Mouse (Mus musculus): ENCODE results near the gene Trim10.
A peak's percentile ranks its signal among the peaks of the same experiment; 100 is the strongest.

The Trim10 gene

DNA sequence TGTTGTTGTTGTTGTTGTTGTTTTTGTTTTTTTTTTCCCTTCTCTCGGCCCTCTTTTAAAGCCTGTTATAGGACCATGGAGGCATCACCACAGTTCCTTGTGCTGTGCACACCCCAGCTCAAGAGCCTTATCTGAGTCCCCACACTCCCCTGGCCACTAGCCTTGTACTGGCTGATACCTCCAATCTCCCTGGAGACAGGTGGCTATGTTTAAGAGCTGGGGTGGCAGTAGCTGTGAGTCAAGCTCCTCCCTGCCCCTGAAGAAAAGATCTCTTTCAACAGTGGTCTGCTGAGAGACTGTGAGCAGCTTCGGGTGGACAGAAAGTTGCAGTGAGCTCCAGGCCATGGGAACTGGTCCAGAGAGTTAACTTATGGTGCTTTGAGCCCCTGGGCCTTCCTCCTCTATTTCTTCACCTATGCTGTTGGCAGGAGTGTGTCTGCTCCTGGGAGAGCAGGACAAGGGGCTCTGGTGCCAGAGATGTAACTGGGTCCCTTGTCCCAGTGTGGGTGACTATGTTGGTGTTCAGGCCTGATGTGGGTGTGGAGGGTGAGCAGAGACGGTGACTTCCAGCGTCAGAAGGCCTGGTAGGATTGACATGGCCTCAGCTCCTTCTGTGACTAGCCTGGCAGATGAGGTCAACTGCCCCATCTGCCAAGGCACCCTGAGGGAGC is at the start of gene Trim10:
Trim10 (plus strand) TSS at position 291 of the 671 bp plus-strand sequence.
- DNase-seq (ENCODE audit: low spot score in 2 of 2), result peak; percentile 71 to 85

DNA sequence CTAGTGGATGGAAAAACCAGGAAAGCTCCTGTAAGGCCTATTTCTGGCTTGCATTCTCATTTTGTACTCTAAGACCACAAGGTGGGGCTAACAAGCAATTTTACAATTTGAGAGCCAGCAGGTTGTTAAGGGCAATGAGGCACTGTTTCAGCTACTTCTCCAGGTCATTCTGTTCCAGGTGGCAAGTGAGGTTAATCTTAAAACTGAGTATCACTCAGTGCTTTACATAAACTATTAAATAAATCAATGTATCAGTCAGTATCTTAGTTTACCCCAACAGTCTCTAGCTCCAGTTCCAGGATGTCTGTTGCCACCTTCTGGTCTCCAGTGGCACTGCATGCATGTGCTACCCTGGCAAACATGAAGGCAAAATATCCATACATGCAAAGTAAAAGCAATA is 45.4 kb upstream of the Trim10 start:
- DNase-seq (ENCODE audit: low spot score in 2 of 2), result peak; percentile 45 to 54

DNA sequence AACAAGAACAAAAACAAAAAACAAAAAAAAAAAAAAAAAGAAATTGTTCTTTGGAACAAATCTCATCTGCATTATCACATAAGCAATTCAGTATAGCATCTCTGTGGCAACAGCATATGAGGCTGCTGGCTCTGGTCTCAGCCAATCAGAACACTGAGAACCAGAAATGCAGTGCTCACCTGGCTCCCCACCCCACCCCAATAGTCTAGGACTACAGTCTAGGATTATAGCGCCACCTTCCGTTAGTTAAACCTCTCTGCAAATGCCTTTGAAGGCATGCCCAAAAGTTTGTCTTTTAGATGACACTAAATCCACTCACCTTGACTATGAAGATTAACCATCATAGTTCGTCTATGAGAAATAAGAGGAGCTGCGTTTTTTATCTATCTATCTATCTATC is 43.8 kb upstream of the Trim10 start:
- DNase-seq (ENCODE audit: low spot score in 2 of 2), result peak; percentile 14 to 25

DNA sequence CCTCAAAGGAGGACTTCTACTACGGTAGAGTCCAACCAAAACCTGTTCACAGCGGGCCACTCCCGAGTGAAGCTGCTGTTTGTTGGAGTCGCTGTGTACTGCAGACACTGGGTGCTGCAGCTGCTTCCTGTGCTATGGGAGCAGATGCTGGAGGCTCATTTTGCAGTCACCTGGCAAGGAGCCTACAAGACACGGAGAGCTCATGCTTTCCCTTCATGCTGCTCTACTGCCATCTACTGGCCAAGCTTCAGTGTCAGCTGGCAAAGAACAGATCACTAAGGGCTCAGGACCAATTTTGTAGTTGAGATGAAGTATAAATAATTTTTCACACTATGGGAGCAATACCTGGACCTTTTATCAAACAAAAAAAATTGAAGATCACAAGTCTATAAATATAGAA is 43.4 kb upstream of the Trim10 start:
- peak; percentile 72 to 80 for DNase-seq (ENCODE audit: low spot score in 2 of 2)

DNA sequence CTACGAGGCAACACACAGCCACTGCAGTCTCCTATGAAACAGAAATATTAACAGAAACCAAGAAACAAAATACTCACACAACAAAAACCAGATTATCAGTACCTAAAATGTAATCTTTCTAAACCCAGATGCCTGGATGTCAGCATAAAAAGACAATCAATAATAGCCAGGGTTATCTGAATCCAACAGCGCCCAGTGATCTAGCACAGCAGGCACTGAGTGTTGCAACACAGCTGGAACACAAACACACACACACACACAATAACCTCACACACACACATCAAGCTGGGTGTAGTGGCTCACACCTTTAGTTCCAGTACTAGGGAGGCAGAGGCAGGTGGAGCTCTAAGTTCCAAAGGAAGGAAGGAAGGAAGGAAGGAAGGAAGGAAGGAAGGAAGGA is 40.9 kb upstream of the Trim10 start:
- DNase-seq (ENCODE audit: low spot score in 2 of 2), result no peak

GRCm38 (mm10) chr17:36830470-36830869 is 38.9 kb upstream of the Trim10 start:
- no peak for DNase-seq (ENCODE audit: low spot score in 2 of 2)

GRCm38 (mm10) chr17:36832694-36833093 is 36.7 kb upstream of the Trim10 start:
- no peak for DNase-seq (ENCODE audit: low spot score in 2 of 2)

DNA sequence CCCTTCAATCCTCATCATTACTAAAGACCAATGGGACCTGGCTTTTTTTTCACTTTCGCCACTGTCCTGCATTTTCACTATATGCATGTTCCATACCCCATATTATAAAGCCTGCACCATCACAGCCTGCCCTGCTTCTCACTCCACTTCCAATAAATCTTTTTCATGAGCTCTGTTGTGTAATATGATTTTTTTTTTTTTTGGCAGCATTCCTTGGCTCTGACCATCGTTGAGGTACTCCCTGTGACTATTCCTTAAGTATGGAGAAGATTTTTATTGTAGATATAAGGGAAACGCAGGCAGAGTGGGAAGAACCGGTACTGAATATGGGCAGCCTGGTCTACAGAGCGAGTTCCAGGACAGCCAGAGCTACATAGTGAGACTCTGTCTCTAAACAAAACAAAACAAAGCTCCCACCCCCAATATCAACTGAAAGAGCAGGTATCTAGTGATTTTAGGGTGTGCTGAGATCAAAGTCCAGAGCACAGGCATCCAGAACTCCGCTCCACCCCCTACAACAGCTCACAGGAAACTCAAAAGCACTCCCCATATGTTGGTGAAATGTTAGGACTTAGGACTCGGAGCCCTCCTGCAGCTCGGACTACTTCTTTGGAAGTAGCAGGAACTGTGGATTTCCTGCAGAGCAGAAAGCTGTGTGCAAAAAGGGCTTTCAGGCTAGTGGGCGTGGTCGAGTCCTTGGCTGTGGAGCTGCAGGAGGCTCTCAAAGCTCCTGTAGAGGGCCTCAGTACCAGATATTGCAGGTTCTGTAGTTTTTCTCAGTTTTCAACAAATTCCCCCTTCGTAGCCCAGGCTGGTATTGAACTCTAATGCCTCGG is 33.6 kb upstream of the Trim10 start:
- peak; percentile 56 to 59 for DNase-seq (ENCODE audit: low spot score in 2 of 2)

DNA sequence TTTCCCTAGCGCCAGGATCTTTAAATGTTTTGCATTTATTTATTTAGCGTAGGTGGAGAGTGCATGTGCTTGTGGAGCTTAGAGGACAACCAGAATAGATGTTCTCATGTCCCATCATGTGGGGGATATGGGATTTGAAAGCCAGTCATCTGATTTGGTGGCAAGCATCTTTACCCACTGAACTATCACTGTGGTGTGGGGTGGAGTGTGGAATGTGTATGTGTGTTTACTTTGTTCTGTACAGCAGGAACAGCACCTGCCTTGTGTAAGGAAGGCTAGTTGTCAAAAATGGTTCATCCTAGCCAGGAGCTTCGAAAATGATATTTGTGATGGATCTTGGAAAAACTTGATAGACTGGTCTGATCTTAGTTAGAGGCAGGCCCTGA is 33.0 kb upstream of the Trim10 start:
- DNase-seq (ENCODE audit: low spot score in 2 of 2), result no peak

DNA sequence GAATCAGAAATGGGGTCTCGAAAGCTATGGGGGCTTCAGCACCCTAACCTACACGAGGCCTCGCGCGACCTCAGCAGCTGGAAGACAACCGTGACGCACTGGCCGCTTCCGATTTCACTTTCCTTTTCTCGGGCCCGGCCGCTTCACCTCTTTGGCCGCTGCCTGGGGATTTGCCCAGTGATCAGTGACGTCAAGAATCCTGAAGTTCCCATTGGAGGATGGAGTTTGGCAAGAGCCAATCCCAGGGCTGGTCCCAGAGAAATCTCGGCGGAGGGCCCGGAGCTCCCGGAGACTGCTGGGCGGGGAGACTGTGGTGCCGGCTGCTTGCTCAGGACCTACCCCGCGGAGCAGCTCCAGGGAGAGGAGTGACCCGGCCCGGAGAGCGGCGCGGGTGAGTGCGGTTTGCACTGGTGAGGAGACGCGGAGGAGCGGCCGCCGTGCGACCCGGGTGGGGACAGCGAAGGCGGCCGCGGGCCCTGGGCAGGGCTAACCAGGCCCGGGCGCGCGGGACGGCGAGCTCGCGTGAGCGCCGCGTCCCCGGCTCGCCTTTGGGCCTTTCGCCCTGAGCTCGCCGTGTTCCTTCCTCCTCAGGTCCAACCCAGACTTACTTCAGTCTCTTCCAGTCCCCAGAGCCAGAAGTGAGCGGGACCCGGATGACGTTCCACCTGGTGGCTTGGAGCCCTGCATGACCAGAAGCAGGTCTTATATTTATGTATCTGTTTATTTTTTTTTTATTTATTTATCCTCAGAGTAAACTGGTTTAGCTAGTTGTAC is 32.3 kb upstream of the Trim10 start, which contains the start of gene Trim26:
Trim26 (plus strand) TSS at position 261 of the 774 bp plus-strand sequence.
- DNase-seq (ENCODE audit: low spot score in 2 of 2), result peak; percentile 98

DNA sequence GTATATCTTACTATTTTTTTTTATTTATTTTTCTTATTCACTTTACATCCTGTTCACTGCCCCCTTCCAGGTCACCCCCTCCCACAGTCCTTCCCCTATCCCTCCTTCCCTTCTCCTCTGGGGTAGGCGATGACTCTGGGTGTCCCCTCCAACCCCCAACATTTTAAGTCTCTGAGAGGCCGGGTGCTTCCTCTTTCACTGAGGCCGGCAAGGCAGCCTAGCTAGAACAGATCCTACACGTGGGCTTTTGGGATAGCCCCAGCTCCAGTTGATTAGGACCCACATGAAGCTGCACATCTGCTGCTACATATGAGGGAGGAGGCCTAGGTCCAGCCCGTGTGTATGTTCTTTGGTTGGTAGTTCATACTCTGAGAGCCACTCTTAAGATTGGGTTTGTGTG is 30.4 kb upstream of the Trim10 start:
- no peak for DNase-seq (ENCODE audit: low spot score in 2 of 2)

- DNase-seq (ENCODE audit: low spot score in 2 of 2), result no peak
These were observed 29.4 kb upstream of the Trim10 start for GRCm38 (mm10) chr17:36839931-36840330.

- DNase-seq (ENCODE audit: low spot score in 2 of 2), result no peak
These were observed 28.4 kb upstream of the Trim10 start for GRCm38 (mm10) chr17:36840961-36841445.

- DNase-seq (ENCODE audit: low spot score in 2 of 2), result no peak
These were observed 25.7 kb upstream of the Trim10 start for GRCm38 (mm10) chr17:36843696-36844095.

GRCm38 (mm10) chr17:36844286-36844719 is 25.1 kb upstream of the Trim10 start:
- DNase-seq (ENCODE audit: low spot score in 2 of 2), result no peak

- DNase-seq (ENCODE audit: low spot score in 2 of 2), result no peak
These were observed 24.6 kb upstream of the Trim10 start for GRCm38 (mm10) chr17:36844725-36845124.

DNA sequence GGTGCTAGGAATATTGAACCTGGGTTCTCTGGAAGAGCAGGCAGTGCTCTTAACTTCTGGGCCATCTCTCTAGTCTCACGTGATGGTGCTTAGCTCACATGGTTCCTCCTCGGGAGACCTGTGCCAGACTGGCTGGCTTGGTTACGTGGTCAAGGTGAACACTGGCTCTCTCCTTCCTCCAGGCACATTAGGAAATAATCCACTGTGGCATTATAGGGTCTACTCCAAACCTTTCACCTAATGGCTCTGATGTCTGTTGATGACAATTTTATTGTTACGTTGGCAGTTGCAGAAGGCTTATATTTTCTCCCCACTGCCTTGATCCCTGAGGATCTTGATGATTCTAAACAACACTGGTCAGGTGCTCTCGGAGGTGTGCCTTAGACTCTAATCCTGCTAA is 20.5 kb upstream of the Trim10 start:
- no peak for DNase-seq (ENCODE audit: low spot score in 2 of 2)

DNA sequence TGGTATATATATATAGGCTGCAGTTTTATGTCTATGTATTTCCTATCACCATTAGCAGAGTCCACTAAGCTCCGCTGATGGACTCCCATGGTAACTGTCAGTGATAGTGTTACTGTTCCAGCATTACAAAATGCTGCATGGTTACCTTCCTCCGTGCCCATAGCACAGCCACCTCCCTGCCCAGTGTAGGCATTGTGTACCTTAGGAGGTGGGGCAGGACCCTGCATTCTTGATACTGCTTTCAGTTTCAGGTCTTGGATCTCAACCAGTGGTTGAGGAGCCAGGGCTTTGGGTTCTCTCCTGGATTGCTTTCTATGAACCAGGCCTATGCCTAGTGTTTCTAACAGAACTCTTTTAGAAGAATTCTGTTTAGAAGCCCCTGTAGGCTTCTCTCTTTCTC is 19.4 kb upstream of the Trim10 start:
- DNase-seq (ENCODE audit: low spot score in 2 of 2), result no peak

- no peak for DNase-seq (ENCODE audit: low spot score in 2 of 2)
These were observed 18.2 kb upstream of the Trim10 start for GRCm38 (mm10) chr17:36851200-36851599.

- no peak for DNase-seq (ENCODE audit: low spot score in 2 of 2)
These were observed 17.7 kb upstream of the Trim10 start for GRCm38 (mm10) chr17:36851627-36852026.

DNA sequence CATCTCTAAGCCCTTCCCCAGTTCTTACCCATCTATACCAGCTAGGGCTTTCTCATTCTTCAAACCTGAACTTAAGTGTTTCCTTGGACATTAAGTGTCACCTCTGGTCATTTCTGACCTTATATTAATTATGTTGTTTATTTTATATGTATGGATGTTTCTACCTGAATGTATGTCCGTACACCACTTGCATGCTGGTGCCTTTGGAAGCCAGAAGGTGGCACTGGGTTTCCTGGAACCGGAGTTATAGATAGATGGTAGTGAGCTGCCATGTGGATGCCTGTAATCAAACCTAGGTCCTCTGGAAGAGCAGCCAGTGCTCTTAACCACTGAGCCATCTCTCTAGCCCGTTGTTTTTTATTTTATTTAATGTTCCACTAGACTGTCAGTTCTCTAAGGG is 13.9 kb upstream of the Trim10 start:
- no peak for DNase-seq (ENCODE audit: low spot score in 2 of 2)

GRCm38 (mm10) chr17:36856236-36856635 is 13.1 kb upstream of the Trim10 start:
- no peak for DNase-seq (ENCODE audit: low spot score in 2 of 2)

All from spleen, postnatal 36 days (tissue).